Mouse (Mus musculus): Measurements from ENCODE around the gene Arfgef2.

Arfgef2 gene

DNA sequence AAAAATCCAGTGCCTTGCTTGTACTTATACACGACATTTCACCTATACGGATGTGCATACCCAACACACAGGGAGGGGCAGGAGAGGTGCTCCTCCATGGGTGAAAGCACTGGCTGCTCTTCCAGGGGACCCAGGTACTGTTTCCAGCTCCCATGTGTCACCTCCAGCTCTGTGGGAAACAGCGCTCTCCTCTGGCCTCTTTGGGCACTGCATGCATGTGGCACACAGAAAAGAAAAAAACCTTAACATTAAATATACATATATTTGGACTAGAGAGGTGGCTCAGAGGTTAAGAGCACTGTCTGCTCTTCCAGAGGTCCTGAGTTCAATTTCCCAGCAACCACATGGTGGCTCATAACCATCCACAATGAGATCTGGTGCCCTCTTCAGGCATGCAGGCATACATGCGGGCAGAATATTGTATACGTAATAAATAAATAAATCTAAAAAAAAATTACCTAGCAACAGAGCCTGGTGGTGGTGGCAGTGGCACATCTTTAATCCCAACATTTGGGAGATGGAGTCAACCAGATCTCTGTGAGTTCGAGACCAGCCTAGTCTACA lies 98.4 kb downstream of the Arfgef2 start:
- DNase-seq (ENCODE audit: low read depth, low spot score) = peak; percentile 43

DNA sequence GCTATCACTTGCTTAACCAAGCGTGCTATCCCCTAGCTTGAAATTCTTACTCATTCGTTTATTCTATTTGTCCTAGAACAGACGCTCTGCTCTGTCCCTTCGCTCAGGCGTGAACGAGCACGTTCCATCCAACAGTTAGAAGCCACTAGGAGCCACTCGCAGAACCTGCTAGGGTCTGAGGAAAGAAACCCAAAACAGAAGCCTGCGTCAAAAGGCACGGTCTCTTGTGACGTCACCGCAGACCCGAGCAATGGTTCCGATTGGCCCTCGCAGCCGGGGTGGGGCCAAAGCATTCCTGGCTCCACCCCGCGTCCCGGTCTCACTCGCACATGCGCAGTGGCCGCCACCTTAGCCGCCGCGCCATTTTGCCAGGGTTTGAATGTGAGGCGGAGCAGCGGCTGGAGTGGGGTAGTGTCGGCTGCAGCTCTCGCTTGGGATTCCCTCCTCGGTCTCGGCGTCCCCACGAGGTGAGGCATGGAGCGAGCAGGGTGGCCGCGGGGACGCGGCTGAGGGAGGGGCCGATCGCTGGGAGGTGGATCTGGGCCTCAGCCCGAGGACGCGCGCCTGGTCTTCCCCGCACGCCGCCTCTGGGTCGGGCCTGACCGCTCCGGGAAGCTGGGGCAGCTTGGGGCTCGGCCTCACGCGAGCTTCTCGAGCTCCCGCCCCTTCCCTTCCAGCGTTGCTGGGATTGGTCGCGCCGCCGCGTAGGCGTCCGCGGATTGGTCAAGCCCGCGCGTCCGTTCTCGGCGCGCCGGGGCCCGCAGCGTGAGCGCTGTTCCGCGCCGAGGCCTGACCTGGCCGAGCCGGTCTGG lies 100.5 kb downstream of the Arfgef2 start, which contains the start of gene Cse1l:
TSS of gene Cse1l (plus strand) at position 330 of the 812 bp plus-strand sequence.
- peak; percentile 99 for DNase-seq (ENCODE audit: low read depth, low spot score)

DNA sequence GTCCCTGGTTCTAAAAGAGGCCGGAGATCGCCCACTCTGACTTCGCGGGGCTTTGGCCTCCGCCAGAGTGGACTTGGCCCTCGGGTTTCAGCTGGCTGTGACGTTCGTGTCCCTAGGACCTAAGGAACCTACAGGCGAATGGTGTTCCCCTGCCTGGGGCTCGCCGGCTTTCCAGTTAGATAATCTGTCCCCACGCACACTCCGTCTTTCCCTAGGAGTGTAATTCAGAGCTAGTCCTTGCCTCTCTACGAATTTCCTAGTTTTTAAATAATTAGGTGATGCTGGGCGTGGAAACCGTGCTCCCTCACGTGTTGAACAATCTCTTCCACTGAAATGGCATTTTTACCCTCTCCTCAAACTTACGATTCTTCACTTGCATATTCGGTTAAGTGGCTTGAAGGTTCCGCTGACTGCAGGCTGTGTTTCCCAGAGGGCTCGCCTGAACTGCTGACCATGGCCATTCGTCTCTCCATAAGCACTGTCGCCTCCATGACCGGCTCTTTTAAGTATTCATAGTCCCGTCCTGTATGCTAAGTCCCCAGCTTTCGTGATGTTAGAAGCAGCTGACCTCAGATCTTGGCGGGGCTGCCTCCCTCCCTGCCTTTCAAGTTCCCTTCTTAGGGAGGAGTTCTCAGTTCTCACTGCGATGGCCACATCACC lies 101.3 kb downstream of the Arfgef2 start:
- DNase-seq (ENCODE audit: low read depth, low spot score) = peak; percentile 38

DNA sequence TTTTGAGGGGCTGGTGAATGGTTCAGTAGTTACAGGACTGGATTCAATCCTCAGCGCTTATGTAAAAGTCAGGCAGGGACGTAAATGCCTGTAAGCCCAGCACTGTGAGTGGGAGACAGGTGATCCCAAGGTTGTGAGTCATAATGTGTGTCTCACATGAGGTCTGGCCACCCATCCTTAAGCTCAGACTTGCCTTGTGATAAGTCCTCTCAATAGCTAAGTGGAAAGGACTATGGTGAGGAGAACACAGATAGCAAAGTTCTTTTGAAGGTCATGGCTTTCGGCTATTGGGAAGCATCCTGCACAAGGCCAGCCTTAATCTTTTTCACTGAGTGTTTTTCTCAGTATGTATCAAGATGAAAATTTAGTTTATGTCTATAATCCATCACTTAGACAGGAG lies 104.3 kb downstream of the Arfgef2 start:
- DNase-seq (ENCODE audit: low read depth, low spot score) = no peak

DNA sequence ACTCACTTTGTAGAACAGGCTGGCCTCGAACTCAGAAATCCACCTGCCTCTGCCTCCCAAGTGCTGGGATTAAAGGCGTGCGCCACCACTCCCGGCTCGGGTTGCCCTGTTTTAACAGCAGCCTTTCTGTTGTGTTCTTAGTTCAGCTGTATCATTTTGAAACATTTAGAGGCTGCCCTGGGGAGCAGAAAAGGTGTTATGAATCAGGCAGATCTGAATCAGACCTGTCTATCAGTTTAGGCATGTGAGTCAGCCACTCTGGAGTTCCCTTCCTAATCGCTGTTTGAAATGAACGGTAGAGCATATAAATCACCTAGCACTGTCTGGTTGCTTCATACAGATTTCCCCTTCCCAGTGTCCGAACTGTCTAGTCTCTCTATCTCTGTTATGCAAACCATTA lies 105.1 kb downstream of the Arfgef2 start:
- no peak for DNase-seq (ENCODE audit: low read depth, low spot score)

DNA sequence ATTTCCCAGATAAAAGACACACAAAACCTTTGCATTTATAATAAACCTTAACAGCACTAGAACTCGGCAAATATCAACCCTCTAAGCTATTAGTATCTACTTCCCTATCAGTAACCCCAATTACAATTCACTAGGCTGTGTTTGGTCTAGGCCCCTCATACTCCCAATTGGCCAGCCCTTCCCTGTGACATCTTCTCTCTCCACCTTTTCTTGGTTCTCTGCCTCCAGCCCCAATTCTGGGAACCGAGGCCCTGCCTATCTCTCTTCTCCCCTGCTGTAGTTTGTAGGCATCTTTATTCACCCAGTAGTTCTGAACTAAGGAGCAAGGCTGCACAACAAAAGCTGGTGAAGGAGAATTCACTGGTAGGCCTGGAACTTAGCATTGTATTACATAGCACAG lies 118.6 kb downstream of the Arfgef2 start:
- DNase-seq (ENCODE audit: low read depth, low spot score) = no peak

DNA sequence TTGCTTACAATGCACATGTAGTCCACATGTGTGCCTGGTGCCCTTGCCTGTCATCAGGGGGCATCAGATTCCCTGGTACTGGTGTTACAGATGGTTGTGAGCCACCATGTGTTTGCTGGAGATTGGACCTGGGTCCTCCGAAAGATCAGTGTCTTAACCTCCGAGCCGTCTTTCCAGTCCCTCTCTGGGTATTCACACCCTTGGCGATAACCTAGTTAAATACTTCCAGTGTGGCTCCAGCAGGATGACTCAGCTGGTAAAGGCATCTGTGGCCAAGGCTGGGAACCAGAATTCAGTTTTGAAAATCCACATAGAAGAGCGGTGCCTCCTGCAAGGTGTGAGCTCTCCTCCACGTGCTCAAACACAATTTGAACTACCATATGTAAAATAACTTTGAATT lies 128.6 kb downstream of the Arfgef2 start:
- DNase-seq (ENCODE audit: low read depth, low spot score) = no peak

DNA sequence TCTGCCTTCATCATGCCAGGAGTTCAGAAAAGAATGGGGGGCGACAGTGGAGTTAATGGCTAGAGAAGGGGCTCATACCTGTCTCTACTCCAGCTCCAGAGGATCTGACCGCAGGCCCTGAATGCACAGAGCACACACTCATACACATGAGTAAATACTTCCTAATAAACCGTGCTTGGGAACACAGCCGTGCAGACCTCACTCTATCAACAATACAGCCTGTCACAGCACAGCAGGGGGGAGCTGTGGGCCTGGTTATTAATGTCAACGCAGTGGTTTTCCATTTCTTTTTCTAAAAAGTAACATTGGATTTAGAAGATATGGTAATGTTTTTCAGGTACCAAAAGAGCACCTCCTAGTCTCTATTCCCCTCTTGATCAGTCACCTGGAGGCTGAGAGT lies 129.0 kb downstream of the Arfgef2 start:
- DNase-seq (ENCODE audit: low read depth, low spot score) = no peak

DNA sequence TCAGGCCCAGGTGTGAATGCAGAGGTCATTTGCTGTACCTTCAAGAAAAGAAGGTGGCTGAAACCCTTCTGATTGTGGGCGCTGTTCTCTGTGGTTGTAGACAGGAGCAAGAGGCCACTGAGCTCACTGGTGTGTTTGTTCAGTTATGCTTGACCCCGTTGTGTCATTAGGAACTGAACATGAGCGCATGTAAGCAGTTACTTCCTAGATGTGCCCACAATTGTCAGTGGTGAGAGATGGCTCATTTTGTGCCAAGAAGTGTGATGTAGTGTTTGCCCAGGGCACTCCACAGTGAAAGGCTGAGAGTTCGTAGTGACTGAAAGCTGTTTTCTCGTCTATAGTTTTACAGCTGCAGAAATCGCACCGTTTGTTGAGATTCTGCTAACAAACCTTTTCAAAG lies 130.2 kb downstream of the Arfgef2 start:
- no peak for DNase-seq (ENCODE audit: low read depth, low spot score)

DNA sequence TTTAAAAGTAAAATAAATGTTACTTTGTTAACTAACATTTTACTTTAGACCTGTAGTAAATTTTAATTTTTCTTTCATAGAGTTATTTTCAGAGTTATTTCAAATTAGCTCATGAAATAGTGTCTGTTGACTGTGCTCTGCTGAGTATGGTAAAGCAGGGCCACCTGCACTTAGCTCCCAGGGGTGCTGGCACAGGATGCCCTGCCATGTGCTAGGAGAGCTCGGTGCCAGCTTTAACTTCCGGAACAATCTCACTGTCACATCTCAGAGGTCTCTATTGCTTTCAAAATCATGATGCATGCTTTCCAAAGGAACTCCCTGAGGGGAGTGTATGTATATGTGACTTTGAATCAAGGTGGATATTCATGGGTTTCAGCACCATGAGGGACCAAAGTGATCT lies 130.8 kb downstream of the Arfgef2 start:
- DNase-seq (ENCODE audit: low read depth, low spot score) = no peak

DNA sequence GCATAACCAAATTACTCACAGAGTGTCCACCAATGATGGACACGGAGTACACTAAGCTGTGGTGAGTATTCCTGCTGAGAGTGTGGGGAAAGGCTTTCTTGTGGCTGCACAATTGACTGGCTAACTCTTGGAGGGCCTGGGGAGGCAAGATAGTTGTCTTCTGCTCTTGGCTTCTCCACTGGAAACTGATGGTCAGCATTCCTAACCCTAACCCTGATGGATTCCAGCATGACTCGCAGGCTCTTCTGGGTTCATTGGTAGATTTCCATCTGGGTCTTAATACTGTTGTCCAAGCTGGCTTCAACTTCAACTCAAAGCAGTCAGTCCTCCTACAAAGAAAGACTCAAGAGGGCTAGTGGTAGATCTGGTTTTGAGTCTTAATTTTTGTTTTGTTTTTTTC lies 137.8 kb downstream of the Arfgef2 start:
- DNase-seq (ENCODE audit: low read depth, low spot score) = no peak

DNA sequence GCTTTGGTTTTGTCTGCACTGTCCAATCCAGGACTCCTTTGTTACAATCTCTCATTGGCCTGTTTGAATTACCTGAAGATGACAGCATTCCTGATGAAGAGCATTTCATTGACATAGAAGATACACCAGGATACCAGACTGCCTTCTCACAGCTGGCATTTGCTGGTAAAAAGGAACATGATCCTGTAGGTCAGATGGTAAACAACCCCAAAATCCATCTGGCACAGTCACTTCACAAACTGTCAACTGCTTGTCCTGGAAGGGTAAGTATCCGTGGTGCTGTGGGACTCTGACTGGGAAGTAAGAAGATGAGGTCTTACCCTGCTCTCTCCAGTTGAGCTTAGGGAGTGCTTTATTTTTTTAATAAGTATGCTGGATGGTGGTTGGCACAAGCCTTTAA lies 139.0 kb downstream of the Arfgef2 start:
- no peak for DNase-seq (ENCODE audit: low read depth, low spot score)

DNA sequence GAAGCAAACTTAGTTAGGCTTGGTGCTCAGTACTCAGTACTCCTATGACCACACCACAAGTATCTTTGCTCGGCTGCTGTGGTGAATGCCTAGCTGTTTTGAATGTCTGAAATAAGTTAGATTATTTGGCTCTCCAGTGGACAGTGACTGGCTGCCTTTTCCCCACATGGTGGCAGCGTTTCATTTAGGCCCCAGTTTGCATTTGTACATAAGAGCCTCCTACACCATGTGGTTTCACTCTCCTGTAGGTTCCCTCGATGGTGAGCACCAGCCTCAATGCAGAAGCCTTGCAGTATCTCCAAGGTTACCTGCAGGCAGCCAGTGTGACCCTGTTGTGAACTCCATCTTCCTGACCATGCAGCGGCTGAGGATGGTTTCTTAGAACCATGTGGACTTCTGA lies 140.1 kb downstream of the Arfgef2 start:
- peak; percentile 45 for DNase-seq (ENCODE audit: low read depth, low spot score)

All from CD4-positive, CD25-positive, alpha-beta regulatory T cell, adult 2 months (primary cell).